Mouse (Mus musculus): ENCODE measurements around the gene Olfr1219. TPM values are rescaled to one million over a fixed set of nuclear protein-coding genes. Genes with fewer than 3 reads are reported as not detected.

Olfr1219 gene
- polyA plus RNA-seq (2012; rRNA removed), result not detected in 2 replicates
- polyA plus RNA-seq (2014; fragmentation: Nextera tagmentation; extraction: Ambion mirVana), result not detected in 2 replicates

- DNase-seq (ENCODE audit: low read depth in 3 of 3, low spot score in 3 of 3) (no peak), ATAC-seq (ENCODE audit: insufficient read depth) (no peak)
- H3K36me3 ChIP-seq (replicated peaks; ENCODE audit: control insufficient read depth, insufficient read depth, low read depth), result no peaks in the 10 kb centered on the region
- H3K4me1 ChIP-seq (replicated peaks; ENCODE audit: control insufficient read depth in 2 of 2, insufficient read depth in 2 of 2, low read length in 1 of 2), result no peaks in the 10 kb centered on the region
- 33% methylated on average over 1 of the region's 1 CpGs for WGBS (ENCODE audit: insufficient replicate concordance)
- H3K27ac ChIP-seq, result no peak within 1 kb of the TSS
- H3K9me3 ChIP-seq (ENCODE audit: control insufficient read depth, low read length), result no peaks in the 10 kb centered on the region
- no peak within 1 kb of the TSS for H3K9ac ChIP-seq (replicated peaks)
- TF ChIP-seq CTCF (IDR thresholded peaks at IDR 0.05; ENCODE audit: low read depth) (no peak), EP300 (IDR thresholded peaks at IDR 0.05; ENCODE audit: low read depth) (no peak)
- no peak within 1 kb of the TSS for H3K4me3 ChIP-seq (ENCODE audit: insufficient read depth in 1 of 2, low read depth in 2 of 2, low read length in 2 of 2)
- no peak within 1 kb of the TSS for H3K4me2 ChIP-seq (ENCODE audit: low read depth)
- H3K27me3 ChIP-seq (ENCODE audit: control insufficient read depth, insufficient read depth, low read length), result no peaks in the 10 kb centered on the region
These were observed at the start of gene Olfr1219 for GRCm38 (mm10) chr2:89083413-89083812. Olfr1219 (minus strand) TSS chr2:89083513.

GRCm38 (mm10) chr2:89132954-89133353, 49.6 kb upstream of the Olfr1219 start, which contains the start of gene Olfr1222:
Olfr1222 (minus strand) TSS chr2:89133054.
- Histone ChIP-seq H3K27me3 (ENCODE audit: control insufficient read depth, insufficient read depth, low read length) (no peaks in the 10 kb centered on the region), H3K27ac (no peak within 1 kb of the TSS), H3K4me3 (ENCODE audit: insufficient read depth in 1 of 2, low read depth in 2 of 2, low read length in 2 of 2) (no peak within 1 kb of the TSS), H3K4me1 (replicated peaks; ENCODE audit: control insufficient read depth in 2 of 2, insufficient read depth in 2 of 2, low read length in 1 of 2) (no peaks in the 10 kb centered on the region), H3K9ac (replicated peaks) (no peak within 1 kb of the TSS), H3K9me3 (ENCODE audit: control insufficient read depth, low read length) (no peaks in the 10 kb centered on the region), H3K36me3 (replicated peaks; ENCODE audit: control insufficient read depth, insufficient read depth, low read depth) (no peaks in the 10 kb centered on the region), H3K4me2 (ENCODE audit: low read depth) (no peak within 1 kb of the TSS)
- ATAC-seq (ENCODE audit: insufficient read depth) (no peak), DNase-seq (ENCODE audit: low read depth in 3 of 3, low spot score in 3 of 3) (no peak)
- TF ChIP-seq CTCF (IDR thresholded peaks at IDR 0.05; ENCODE audit: low read depth), result no peak
- no peak for TF ChIP-seq EP300 (IDR thresholded peaks at IDR 0.05; ENCODE audit: low read depth)
- WGBS (ENCODE audit: insufficient replicate concordance), result 38% methylated on average over 3 of the region's 3 CpGs

GRCm38 (mm10) chr2:89117183-89117582, 33.9 kb upstream of the Olfr1219 start, which contains the start of gene Olfr1221:
Olfr1221 (minus strand) TSS chr2:89117283.
- no peaks in the 10 kb centered on the region for H3K36me3 ChIP-seq (replicated peaks; ENCODE audit: control insufficient read depth, insufficient read depth, low read depth)
- no peak for ATAC-seq (ENCODE audit: insufficient read depth)
- H3K27ac ChIP-seq, result no peak within 1 kb of the TSS
- no peak within 1 kb of the TSS for H3K9ac ChIP-seq (replicated peaks)
- H3K4me1 ChIP-seq (replicated peaks; ENCODE audit: control insufficient read depth in 2 of 2, insufficient read depth in 2 of 2, low read length in 1 of 2), result no peaks in the 10 kb centered on the region
- no peaks in the 10 kb centered on the region for H3K27me3 ChIP-seq (ENCODE audit: control insufficient read depth, insufficient read depth, low read length)
- TF ChIP-seq EP300 (IDR thresholded peaks at IDR 0.05; ENCODE audit: low read depth), result no peak
- no peak for TF ChIP-seq CTCF (IDR thresholded peaks at IDR 0.05; ENCODE audit: low read depth)
- H3K9me3 ChIP-seq (ENCODE audit: control insufficient read depth, low read length), result no peaks in the 10 kb centered on the region
- no peak within 1 kb of the TSS for H3K4me2 ChIP-seq (ENCODE audit: low read depth)
- no peak within 1 kb of the TSS for H3K4me3 ChIP-seq (ENCODE audit: insufficient read depth in 1 of 2, low read depth in 2 of 2, low read length in 2 of 2)
- DNase-seq (ENCODE audit: low read depth in 3 of 3, low spot score in 3 of 3), result no peak
- 36% methylated on average over 2 of the region's 2 CpGs for WGBS (ENCODE audit: insufficient replicate concordance)

- ATAC-seq (ENCODE audit: insufficient read depth) (no peak), DNase-seq (ENCODE audit: low read depth in 3 of 3, low spot score in 3 of 3) (no peak)
- H3K9me3 ChIP-seq (ENCODE audit: control insufficient read depth, low read length), result no peaks in the 10 kb centered on the region
- WGBS (ENCODE audit: insufficient replicate concordance), result 55% methylated on average over 3 of the region's 3 CpGs
- no peak within 1 kb of the TSS for H3K4me2 ChIP-seq (ENCODE audit: low read depth)
- H3K36me3 ChIP-seq (replicated peaks; ENCODE audit: control insufficient read depth, insufficient read depth, low read depth), result no peaks in the 10 kb centered on the region
- no peaks in the 10 kb centered on the region for H3K27me3 ChIP-seq (ENCODE audit: control insufficient read depth, insufficient read depth, low read length)
- H3K4me1 ChIP-seq (replicated peaks; ENCODE audit: control insufficient read depth in 2 of 2, insufficient read depth in 2 of 2, low read length in 1 of 2), result no peaks in the 10 kb centered on the region
- H3K27ac ChIP-seq, result no peak within 1 kb of the TSS
- H3K9ac ChIP-seq (replicated peaks), result no peak within 1 kb of the TSS
- no peak within 1 kb of the TSS for H3K4me3 ChIP-seq (ENCODE audit: insufficient read depth in 1 of 2, low read depth in 2 of 2, low read length in 2 of 2)
- TF ChIP-seq EP300 (IDR thresholded peaks at IDR 0.05; ENCODE audit: low read depth) (no peak), CTCF (IDR thresholded peaks at IDR 0.05; ENCODE audit: low read depth) (no peak)
These were observed 23.4 kb upstream of the Olfr1219 start, which contains the start of gene Olfr1220 for GRCm38 (mm10) chr2:89106735-89107134. Olfr1220 (minus strand) TSS chr2:89106835.

- H3K36me3 ChIP-seq (replicated peaks; ENCODE audit: control insufficient read depth, insufficient read depth, low read depth), result no peaks in the 10 kb centered on the region
- no peaks in the 10 kb centered on the region for H3K4me1 ChIP-seq (replicated peaks; ENCODE audit: control insufficient read depth in 2 of 2, insufficient read depth in 2 of 2, low read length in 1 of 2)
- H3K4me2 ChIP-seq (ENCODE audit: low read depth), result no peak overlapping the region
- ATAC-seq (ENCODE audit: insufficient read depth), result no peak
- TF ChIP-seq CTCF (IDR thresholded peaks at IDR 0.05; ENCODE audit: low read depth) (no peak), EP300 (IDR thresholded peaks at IDR 0.05; ENCODE audit: low read depth) (no peak)
- H3K4me3 ChIP-seq (ENCODE audit: insufficient read depth in 1 of 2, low read depth in 2 of 2, low read length in 2 of 2), result no peak overlapping the region
- no peak overlapping the region for H3K9ac ChIP-seq (replicated peaks)
- H3K27me3 ChIP-seq (ENCODE audit: control insufficient read depth, insufficient read depth, low read length), result no peaks in the 10 kb centered on the region
- no peak for DNase-seq (ENCODE audit: low read depth in 3 of 3, low spot score in 3 of 3)
- no peaks in the 10 kb centered on the region for H3K9me3 ChIP-seq (ENCODE audit: control insufficient read depth, low read length)
- no peak overlapping the region for H3K27ac ChIP-seq
These were observed 22.3 kb upstream of the Olfr1219 start for GRCm38 (mm10) chr2:89105651-89106050.
